Mouse (Mus musculus): ENCODE measurements around the gene Gpr137. TPM values are rescaled to one million over a fixed set of nuclear protein-coding genes. Genes with fewer than 3 reads are reported as not detected.
A peak's percentile ranks its signal among the peaks of the same experiment; 100 is the strongest.
"Not testable (repeated sequence)": the region's sequence is repeated elsewhere in the genome, so short reads cannot be mapped to it uniquely, and the experiment has no call there.

Gene Gpr137
- polyA plus RNA-seq, 1 experiment from 2014 or later, result 20.2 TPM

GRCm38 (mm10) chr19:6913036-6913435, 29.2 kb downstream of the Gpr137 start:
- no peak overlapping the region for H3K4me3 ChIP-seq (replicated peaks; ENCODE audit: low read length)
- H3K36me3 ChIP-seq (ENCODE audit: control insufficient read depth, insufficient read depth, low read length), result no peaks in the 10 kb centered on the region; the same call in 1 of the 2 replicates
- no peak for ATAC-seq (ENCODE audit: insufficient read depth, low FRiP score)
- H3K9ac ChIP-seq (ENCODE audit: low read length), result no peak overlapping the region
- H3K27ac ChIP-seq (ENCODE audit: low read length), result no peak overlapping the region
- peaks cover 21% of the 10 kb centered on the region for H3K4me1 ChIP-seq (ENCODE audit: control insufficient read depth, insufficient read depth, low read length)
- H3K4me2 ChIP-seq (ENCODE audit: low read depth, low read length), result no peak overlapping the region
- no peaks in the 10 kb centered on the region for H3K27me3 ChIP-seq (ENCODE audit: control insufficient read depth, insufficient read depth, low read length)
- no peaks in the 10 kb centered on the region for H3K9me3 ChIP-seq (replicated peaks; ENCODE audit: control insufficient read depth, low read length)
- 81% methylated on average over 6 of the region's 6 CpGs for WGBS

- 91% methylated on average over 15 of the region's 15 CpGs for whole genome bisulfite sequencing
- Histone ChIP-seq H3K36me3 (ENCODE audit: control insufficient read depth, insufficient read depth, low read length) (no peaks in the 10 kb centered on the region; the same call in 1 of the 2 replicates), H3K4me1 (ENCODE audit: control insufficient read depth, insufficient read depth, low read length) (peaks cover 25% of the 10 kb centered on the region), H3K27ac (ENCODE audit: low read length) (no peak overlapping the region), H3K4me3 (replicated peaks; ENCODE audit: low read length) (no peak overlapping the region), H3K4me2 (ENCODE audit: low read depth, low read length) (no peak overlapping the region), H3K9me3 (replicated peaks; ENCODE audit: control insufficient read depth, low read length) (no peaks in the 10 kb centered on the region), H3K9ac (ENCODE audit: low read length) (no peak overlapping the region), H3K27me3 (ENCODE audit: control insufficient read depth, insufficient read depth, low read length) (no peaks in the 10 kb centered on the region)
- ATAC-seq (ENCODE audit: insufficient read depth, low FRiP score), result no peak
Observed at GRCm38 (mm10) chr19:6912205-6912970, 29.9 kb downstream of the Gpr137 start.

- peak overlapping the region; percentile 23; the same call in 1 of the 2 replicates for H3K27ac ChIP-seq (ENCODE audit: low read length)
- no peak for ATAC-seq (ENCODE audit: insufficient read depth, low FRiP score)
- H3K4me3 ChIP-seq (replicated peaks; ENCODE audit: low read length), result peak overlapping the region; percentile 72
Observed at GRCm38 (mm10) chr19:6911101-6912074, 30.9 kb downstream of the Gpr137 start.

GRCm38 (mm10) chr19:6910306-6910705, 32.0 kb downstream of the Gpr137 start:
- under 1% methylated on average over 28 of the region's 30 CpGs for WGBS
- Histone ChIP-seq H3K4me1 (ENCODE audit: control insufficient read depth, insufficient read depth, low read length) (peaks cover 24% of the 10 kb centered on the region), H3K4me3 (replicated peaks; ENCODE audit: low read length) (peak overlapping the region; percentile 72), H3K27ac (ENCODE audit: low read length) (peak overlapping the region; percentile 100), H3K9ac (ENCODE audit: low read length) (peak overlapping the region; percentile 87), H3K4me2 (ENCODE audit: low read depth, low read length) (peak overlapping the region; percentile 83)
- peak; percentile 30 for ATAC-seq (ENCODE audit: insufficient read depth, low FRiP score)
- H3K36me3 ChIP-seq (ENCODE audit: control insufficient read depth, insufficient read depth, low read length); H3K9me3 ChIP-seq (replicated peaks; ENCODE audit: control insufficient read depth, low read length); H3K27me3 ChIP-seq (ENCODE audit: control insufficient read depth, insufficient read depth, low read length): not testable (repeated sequence)

More at GRCm38 (mm10) chr19:6911101-6912074, 30.9 kb downstream of the Gpr137 start:
- H3K9me3 ChIP-seq (replicated peaks; ENCODE audit: control insufficient read depth, low read length), result no peaks in the 10 kb centered on the region
- 84% methylated on average over 19 of the region's 19 CpGs for WGBS
- H3K36me3 ChIP-seq (ENCODE audit: control insufficient read depth, insufficient read depth, low read length), result no peaks in the 10 kb centered on the region; the same call in 1 of the 2 replicates
- peaks cover 24% of the 10 kb centered on the region for H3K4me1 ChIP-seq (ENCODE audit: control insufficient read depth, insufficient read depth, low read length)
- no peaks in the 10 kb centered on the region for H3K27me3 ChIP-seq (ENCODE audit: control insufficient read depth, insufficient read depth, low read length)
- peak overlapping the region; percentile 57 for H3K9ac ChIP-seq (ENCODE audit: low read length)
- H3K4me2 ChIP-seq (ENCODE audit: low read depth, low read length), result peak overlapping the region; percentile 83

- Histone ChIP-seq H3K36me3 (ENCODE audit: control insufficient read depth, insufficient read depth, low read length) (peaks cover 3% of the 10 kb centered on the region; the same call in 1 of the 2 replicates), H3K27me3 (ENCODE audit: control insufficient read depth, insufficient read depth, low read length) (no peaks in the 10 kb centered on the region)
- ATAC-seq (ENCODE audit: insufficient read depth, low FRiP score), result peak; percentile 94
Observed at GRCm38 (mm10) chr19:6909507-6910289, 32.6 kb downstream of the Gpr137 start, which contains the start of the genes Trmt112 and Prdx5. Gene Trmt112, plus strand, starts transcription at chr19:6909698. Gene Prdx5, minus strand, starts transcription at chr19:6910106.

GRCm38 (mm10) chr19:6909021-6909420, 33.3 kb downstream of the Gpr137 start:
- WGBS, result 7% methylated on average over 11 of the region's 11 CpGs
- Histone ChIP-seq H3K4me2 (ENCODE audit: low read depth, low read length) (peak overlapping the region; percentile 83), H3K27ac (ENCODE audit: low read length) (peak overlapping the region; percentile 100), H3K36me3 (ENCODE audit: control insufficient read depth, insufficient read depth, low read length) (peaks cover 3% of the 10 kb centered on the region; the same call in 1 of the 2 replicates), H3K4me3 (replicated peaks; ENCODE audit: low read length) (peak overlapping the region; percentile 72), H3K9me3 (replicated peaks; ENCODE audit: control insufficient read depth, low read length) (no peaks in the 10 kb centered on the region), H3K4me1 (ENCODE audit: control insufficient read depth, insufficient read depth, low read length) (peaks cover 24% of the 10 kb centered on the region), H3K27me3 (ENCODE audit: control insufficient read depth, insufficient read depth, low read length) (no peaks in the 10 kb centered on the region), H3K9ac (ENCODE audit: low read length) (peak overlapping the region; percentile 87)
- ATAC-seq (ENCODE audit: insufficient read depth, low FRiP score), result no peak

More at GRCm38 (mm10) chr19:6909507-6910289, 32.6 kb downstream of the Gpr137 start, which contains the start of the genes Trmt112 and Prdx5:
- Histone ChIP-seq H3K4me3 (replicated peaks; ENCODE audit: low read length) (peak within 1 kb of the TSS; percentile 72), H3K4me1 (ENCODE audit: control insufficient read depth, insufficient read depth, low read length) (peaks cover 24% of the 10 kb centered on the region), H3K9ac (ENCODE audit: low read length) (peak within 1 kb of the TSS; percentile 87), H3K9me3 (replicated peaks; ENCODE audit: control insufficient read depth, low read length) (no peaks in the 10 kb centered on the region), H3K4me2 (ENCODE audit: low read depth, low read length) (peak within 1 kb of the TSS; percentile 83), H3K27ac (ENCODE audit: low read length) (peak within 1 kb of the TSS; percentile 100)
- WGBS, result under 1% methylated on average over 65 of the region's 65 CpGs

GRCm38 (mm10) chr19:6907811-6908540, 34.3 kb downstream of the Gpr137 start:
- H3K4me1 ChIP-seq (ENCODE audit: control insufficient read depth, insufficient read depth, low read length), result peaks cover 24% of the 10 kb centered on the region

GRCm38 (mm10) chr19:6907094-6907493, 35.2 kb downstream of the Gpr137 start:
- no peak for ATAC-seq (ENCODE audit: insufficient read depth, low FRiP score)
- 88% methylated on average over 8 of the region's 8 CpGs for WGBS
- Histone ChIP-seq H3K4me2 (ENCODE audit: low read depth, low read length) (no peak overlapping the region; the same call in 1 of the 2 replicates), H3K4me3 (replicated peaks; ENCODE audit: low read length) (no peak overlapping the region), H3K9me3 (replicated peaks; ENCODE audit: control insufficient read depth, low read length) (no peaks in the 10 kb centered on the region), H3K9ac (ENCODE audit: low read length) (no peak overlapping the region), H3K4me1 (ENCODE audit: control insufficient read depth, insufficient read depth, low read length) (peaks cover 24% of the 10 kb centered on the region), H3K36me3 (ENCODE audit: control insufficient read depth, insufficient read depth, low read length) (0 out of 2 replicates have a peak, but pooled peaks cover 3% of the 10 kb centered on the region), H3K27me3 (ENCODE audit: control insufficient read depth, insufficient read depth, low read length) (no peaks in the 10 kb centered on the region), H3K27ac (ENCODE audit: low read length) (no peak overlapping the region)

More at GRCm38 (mm10) chr19:6907811-6908540, 34.3 kb downstream of the Gpr137 start:
- Histone ChIP-seq H3K9me3 (replicated peaks; ENCODE audit: control insufficient read depth, low read length) (no peaks in the 10 kb centered on the region), H3K4me3 (replicated peaks; ENCODE audit: low read length) (peak overlapping the region; percentile 72), H3K27me3 (ENCODE audit: control insufficient read depth, insufficient read depth, low read length) (no peaks in the 10 kb centered on the region), H3K4me2 (ENCODE audit: low read depth, low read length) (peak overlapping the region; percentile 83), H3K9ac (ENCODE audit: low read length) (peak overlapping the region; percentile 87), H3K36me3 (ENCODE audit: control insufficient read depth, insufficient read depth, low read length) (0 out of 2 replicates have a peak, but pooled peaks cover 3% of the 10 kb centered on the region), H3K27ac (ENCODE audit: low read length) (no peak overlapping the region)
- no peak for ATAC-seq (ENCODE audit: insufficient read depth, low FRiP score)
- WGBS, result 77% methylated on average over 7 of the region's 7 CpGs

Data from stomach, embryonic 16.5 days (tissue).